Mouse (Mus musculus) heart, postnatal 36 days (tissue): ENCODE results near the gene Clic5. TPM values are rescaled to one million over a fixed set of nuclear protein-coding genes. Genes with fewer than 3 reads are reported as not detected.

Experiments used
- total RNA-seq, 2 experiments: library from RNA; stranded (reverse); gene quantifications; 2 replicates each; pipeline ENCODE4 v1.2.3; 2021

The Clic5 gene
- total RNA-seq, 2 experiments from 2014 or later: 144 to 146 TPM

Other genes with a start within 250 kb of the Clic5 start
- gene Enpp5, start 109.8 kb upstream of the Clic5 start, total RNA-seq: 10 to 100 TPM; 11.9 to 13.4 TPM
- 10 to 100 TPM; 21.1 to 22.6 TPM for gene Enpp4, start 82.8 kb upstream of the Clic5 start, total RNA-seq